Mouse (Mus musculus) heart, adult 2 months (tissue): ENCODE data around the gene Mtnr1a. TPM values are rescaled to one million over a fixed set of nuclear protein-coding genes. Genes with fewer than 3 reads are reported as not detected.

Source experiments
- DNase-seq, 2 experiments: peaks; one replicate each; pipeline ENCODE4 v3.0.0; 2021
- H3K27ac ChIP-seq: fragments of 200-600 bp; 2 replicates; pipeline ENCODE4 v1.8.1; 2022
- H3K27me3 ChIP-seq: fragments of 200-500 bp; 2 replicates; pipeline ENCODE4 v1.6.1; 2012; ENCODE audit warnings: mild to moderate bottlenecking, low read length, inconsistent platforms, mixed read lengths; ENCODE audit not compliant: control insufficient read depth, insufficient read depth
- H3K36me3 ChIP-seq: fragments of 200-500 bp; 2 replicates; pipeline ENCODE4 v1.6.1; 2012; ENCODE audit warnings: low read length, inconsistent platforms; ENCODE audit not compliant: control insufficient read depth, insufficient read depth
- H3K4me1 ChIP-seq: fragments of 200-500 bp; 2 replicates; pipeline ENCODE4 v1.6.1; 2011; ENCODE audit warnings: low read length; ENCODE audit not compliant: control insufficient read depth, insufficient read depth
- H3K4me3 ChIP-seq: fragments of 200-600 bp; 2 replicates; pipeline ENCODE4 v1.8.1; 2022
- H3K79me2 ChIP-seq: fragments of 200-500 bp; replicated peaks from 2 replicates; pipeline ENCODE4 v1.6.1; 2012; ENCODE audit warnings: mild to moderate bottlenecking, inconsistent platforms, low read length, moderate library complexity, mixed read lengths; ENCODE audit not compliant: control insufficient read depth, insufficient read depth
- H3K9ac ChIP-seq: fragments of 200-500 bp; 2 replicates; pipeline ENCODE4 v1.6.1; 2012; ENCODE audit warnings: low read depth, mild to moderate bottlenecking, control low read depth, inconsistent platforms, low read length, mixed read lengths
- CTCF ChIP-seq: fragments of 200-600 bp; IDR thresholded peaks from 2 replicates; pipeline ENCODE4 v1.8.1; 2022; ENCODE audit warnings: antibody characterized with exemption, mild to moderate bottlenecking, moderate library complexity
- EP300 ChIP-seq: fragments of 200-500 bp; IDR thresholded peaks from 2 replicates; pipeline ENCODE4 v1.6.1; 2011; ENCODE audit warnings: low read depth, low read length, control low read depth; ENCODE audit not compliant: insufficient read depth
- POLR2A ChIP-seq: fragments of 200-500 bp; IDR thresholded peaks from 2 replicates; pipeline ENCODE4 v1.6.1; 2011; ENCODE audit warnings: mild to moderate bottlenecking, low read depth, low read length, control low read depth; ENCODE audit not compliant: insufficient read depth
- WGBS: fragments of 180-500 bp; shearing (Covaris S2); methylation state at CpG from one replicate; pipeline ENCODE4 v1.1.7; 2018; 5-methylcytosine and 5-hydroxymethylcytosine counted together
- intact Hi-C: fragments of 180-260 bp; cut with DNase I; formaldehyde crosslinking; loops from one replicate; pipeline ENCODE4 v1.15.1; 2025
- polyA plus RNA-seq: library from polyadenylated mRNA; depleted of rRNA; stranded (reverse); fragments of >200 nt; gene quantifications from 2 replicates; pipeline ENCODE4 v1.2.3, GENCODE M21; 2012
- total RNA-seq, 2 experiments: library from RNA; stranded (reverse); gene quantifications; 2 replicates each; pipeline ENCODE4 v1.2.3; 2021

Mtnr1a gene
- total and polyA plus RNA-seq, 3 experiments: not detected

DNA sequence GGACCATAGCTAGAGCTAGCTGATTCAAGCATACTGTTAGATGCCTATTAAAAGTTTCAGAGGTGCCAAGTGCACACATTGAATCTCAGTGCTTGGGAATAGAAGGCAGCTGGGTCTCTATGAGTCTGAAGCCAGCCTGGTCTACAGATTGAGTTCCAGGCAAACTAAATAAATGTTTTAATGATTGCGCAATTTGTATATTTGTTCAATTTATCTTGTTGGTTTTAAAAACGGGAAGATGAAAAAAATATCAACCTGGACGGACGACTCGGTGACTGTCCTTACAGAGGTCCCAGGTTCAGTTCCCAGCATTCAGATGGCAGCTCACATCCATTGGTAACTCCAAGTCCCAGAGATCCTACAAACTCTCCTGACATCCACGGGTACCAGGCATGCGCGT, 2.0 kb downstream of the Mtnr1a start:
- TF ChIP-seq POLR2A (no peak), EP300 (no peak), CTCF (no peak)
- WGBS: 80% methylated on average over 8 of the region's 8 CpGs
- no peak overlapping the region for H3K4me3 ChIP-seq

DNA sequence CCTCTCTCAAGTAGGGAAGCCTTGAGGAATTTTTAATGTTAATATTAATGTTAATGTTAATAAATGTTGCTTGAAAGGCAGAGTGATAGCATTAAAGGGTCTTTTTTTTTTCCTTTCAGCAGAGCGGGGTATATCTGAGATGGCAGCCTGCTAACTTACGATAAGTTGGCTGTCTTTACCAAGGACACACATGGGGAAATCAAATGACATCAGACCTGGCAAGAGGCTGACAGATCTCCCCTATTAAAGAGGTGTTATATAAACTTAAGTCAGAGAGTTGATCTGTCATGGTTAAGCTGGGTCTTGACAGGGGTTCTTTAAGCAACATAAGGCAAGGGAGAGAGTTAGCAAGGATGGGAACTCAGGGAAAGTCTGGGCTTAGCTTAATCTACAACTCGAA, 11.9 kb downstream of the Mtnr1a start:
- Histone ChIP-seq H3K79me2 (no peaks in the 10 kb centered on the region), H3K4me1 (no peaks in the 10 kb centered on the region), H3K9ac (no peak overlapping the region), H3K27me3 (no peaks in the 10 kb centered on the region), H3K4me3 (no peak overlapping the region), H3K36me3 (no peaks in the 10 kb centered on the region), H3K27ac (no peak overlapping the region)
- no peak for DNase-seq
- WGBS: 68% methylated on average over 3 of the region's 3 CpGs
- intact Hi-C loops: no loop called here
- TF ChIP-seq POLR2A (no peak), EP300 (no peak), CTCF (no peak)

More for the DNA sequence above, 2.0 kb downstream of the Mtnr1a start:
- Histone ChIP-seq H3K27ac (no peak overlapping the region), H3K79me2 (no peaks in the 10 kb centered on the region), H3K27me3 (no peaks in the 10 kb centered on the region), H3K9ac (no peak overlapping the region), H3K4me1 (no peaks in the 10 kb centered on the region), H3K36me3 (no peaks in the 10 kb centered on the region)
- no peak for DNase-seq
- intact Hi-C loops: no loop called here

DNA sequence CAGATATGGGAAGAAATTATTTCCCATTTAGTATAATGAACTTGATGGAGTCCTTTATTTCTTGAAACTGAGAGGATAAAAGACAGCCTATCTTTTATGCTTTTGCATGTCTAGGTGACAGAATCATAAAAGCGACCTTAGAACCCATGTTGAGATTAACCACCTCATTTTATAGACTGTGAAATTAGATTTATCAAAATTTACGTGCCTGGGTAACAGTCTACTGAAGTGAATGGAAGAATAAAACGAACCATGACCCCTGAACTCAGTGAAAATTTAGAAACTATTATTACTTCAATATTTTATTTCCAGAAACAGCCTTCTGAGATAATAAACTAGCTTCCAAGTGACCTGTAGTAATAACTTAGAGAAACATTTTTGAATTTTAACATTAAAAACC, 24.7 kb downstream of the Mtnr1a start:
- no peaks in the 10 kb centered on the region for H3K27me3 ChIP-seq
- no peaks in the 10 kb centered on the region for H3K4me1 ChIP-seq
- WGBS: 73% methylated on average over 3 of the region's 3 CpGs
- no peak overlapping the region for H3K9ac ChIP-seq
- TF ChIP-seq POLR2A (no peak), EP300 (no peak), CTCF (no peak)
- H3K79me2 ChIP-seq: no peaks in the 10 kb centered on the region
- no peak overlapping the region for H3K27ac ChIP-seq
- no peaks in the 10 kb centered on the region for H3K36me3 ChIP-seq
- DNase-seq: no peak
- no peak overlapping the region for H3K4me3 ChIP-seq
- intact Hi-C loops: no loop called here

DNA sequence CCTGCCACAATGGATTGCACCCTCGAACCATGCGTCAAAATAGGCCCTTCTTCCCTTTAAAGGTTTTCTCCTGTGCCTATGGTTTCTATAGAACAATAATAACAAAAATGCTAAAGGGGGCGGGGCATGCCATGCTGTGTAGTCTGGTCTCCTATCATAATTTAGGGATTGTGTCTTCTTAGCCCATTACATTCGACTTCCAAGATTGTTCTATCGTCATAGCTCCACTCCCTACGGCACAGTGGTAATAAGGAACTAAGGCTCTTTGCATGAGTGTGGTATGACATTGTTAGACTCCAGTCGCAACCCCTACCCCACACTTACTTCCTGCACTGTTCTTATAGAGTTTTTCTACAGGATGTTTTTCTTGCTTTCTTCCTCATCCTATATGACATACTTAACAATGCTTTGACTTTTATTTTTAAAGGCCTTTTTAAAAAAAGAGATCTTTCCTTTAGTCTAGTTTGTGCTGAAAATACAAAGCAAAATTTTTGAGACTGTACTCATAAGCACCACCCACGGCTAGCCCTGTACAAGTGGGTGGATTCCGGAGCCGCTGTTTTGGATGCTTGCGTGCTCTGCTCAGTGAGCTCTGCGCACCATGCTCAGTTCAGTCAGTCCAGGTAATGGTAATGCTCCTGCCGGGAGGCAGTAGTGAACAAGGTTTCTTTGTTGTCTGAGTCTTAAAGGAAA, 40.6 kb downstream of the Mtnr1a start:
- H3K36me3 ChIP-seq: no peaks in the 10 kb centered on the region
- no peak for DNase-seq
- no peaks in the 10 kb centered on the region for H3K79me2 ChIP-seq
- intact Hi-C loops: no loop called here
- H3K4me3 ChIP-seq: no peak overlapping the region
- no peaks in the 10 kb centered on the region for H3K4me1 ChIP-seq
- H3K27me3 ChIP-seq: peaks cover 7% of the 10 kb centered on the region; the same call in 1 of the 2 replicates
- H3K9ac ChIP-seq: no peak overlapping the region
- no peak for TF ChIP-seq EP300
- no peak for TF ChIP-seq POLR2A
- no peak for TF ChIP-seq CTCF
- 25% methylated on average over 13 of the region's 13 CpGs for WGBS
- H3K27ac ChIP-seq: no peak overlapping the region

DNA sequence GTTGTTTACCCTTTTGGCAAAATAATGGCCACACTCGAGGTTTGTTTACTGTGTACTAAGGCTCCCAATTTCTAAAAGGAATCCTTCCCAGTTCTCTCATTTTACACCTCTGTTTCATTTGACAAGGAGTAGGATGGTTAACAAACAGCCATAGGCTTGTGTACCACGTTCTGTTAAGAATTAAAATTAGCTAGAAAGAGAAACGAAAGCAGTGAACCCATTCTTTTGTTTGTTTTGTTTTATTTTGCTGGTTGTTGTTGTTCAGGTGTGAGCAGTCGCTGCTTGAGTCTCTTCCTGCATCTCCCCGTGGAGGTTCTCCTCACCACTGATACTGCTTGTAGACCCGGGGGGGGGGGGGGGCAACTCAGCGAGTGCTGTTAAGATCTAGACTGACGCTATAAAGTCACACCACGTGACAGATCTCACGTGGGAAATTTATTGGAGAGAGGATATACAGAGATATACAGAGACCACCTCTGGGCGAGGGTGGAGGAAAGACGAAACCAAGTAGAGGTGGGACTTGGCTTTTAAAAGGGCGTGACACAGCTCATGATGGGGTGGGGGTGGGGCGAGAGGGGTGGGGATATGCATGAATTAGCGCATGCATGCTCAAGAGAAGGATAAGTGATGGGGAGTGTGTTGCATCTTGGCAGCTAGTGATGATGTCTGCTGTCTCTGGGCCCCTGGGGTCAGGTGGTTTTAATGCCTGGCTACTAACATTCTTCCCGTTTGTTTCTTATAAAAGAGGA, 41.3 kb downstream of the Mtnr1a start:
- no peak overlapping the region for H3K4me3 ChIP-seq
- H3K9ac ChIP-seq: no peak overlapping the region
- TF ChIP-seq EP300 (no peak), CTCF (no peak), POLR2A (no peak)

DNA sequence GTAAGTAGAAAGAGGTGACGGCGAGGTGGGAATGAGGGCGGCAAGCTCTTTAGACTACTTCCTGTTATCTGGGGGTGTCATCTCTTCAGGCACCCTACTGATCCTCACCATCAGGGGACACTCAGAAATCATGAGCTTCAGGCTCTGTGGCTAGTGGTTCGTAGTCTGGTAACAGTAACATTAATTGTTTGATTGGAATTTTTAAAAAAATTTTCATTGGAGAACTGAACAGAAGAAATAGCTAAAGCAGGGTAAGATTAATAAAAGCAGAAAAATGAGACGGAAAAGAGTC, 41.8 kb downstream of the Mtnr1a start:
- H3K36me3 ChIP-seq: no peaks in the 10 kb centered on the region
- DNase-seq: no peak
- no peak for TF ChIP-seq EP300
- no peak for TF ChIP-seq POLR2A
- no peak for TF ChIP-seq CTCF
- H3K4me1 ChIP-seq: no peaks in the 10 kb centered on the region
- intact Hi-C loops: no loop called here
- no peak overlapping the region for H3K4me3 ChIP-seq
- peaks cover 7% of the 10 kb centered on the region; the same call in 1 of the 2 replicates for H3K27me3 ChIP-seq
- H3K9ac ChIP-seq: no peak overlapping the region
- 49% methylated on average over 5 of the region's 5 CpGs for WGBS
- no peak overlapping the region for H3K27ac ChIP-seq
- H3K79me2 ChIP-seq: no peaks in the 10 kb centered on the region

More for the DNA sequence above, 41.3 kb downstream of the Mtnr1a start:
- Histone ChIP-seq H3K79me2 (no peaks in the 10 kb centered on the region), H3K27me3 (peaks cover 7% of the 10 kb centered on the region; the same call in 1 of the 2 replicates), H3K4me1 (no peaks in the 10 kb centered on the region), H3K27ac (no peak overlapping the region), H3K36me3 (no peaks in the 10 kb centered on the region)
- DNase-seq: no peak
- intact Hi-C loops: no loop called here
- 8% methylated on average over 16 of the region's 16 CpGs for WGBS
